Mouse (Mus musculus): Measurements from ENCODE around the gene Kctd15.

The Kctd15 gene

GRCm38 (mm10) chr7:34662227-34662626 is 5.7 kb upstream of the Kctd15 start:
- DNase-seq, result no peak

- peak; percentile 52 for DNase-seq
Observed at GRCm38 (mm10) chr7:34659386-34660085, 3.0 kb upstream of the Kctd15 start.

DNA sequence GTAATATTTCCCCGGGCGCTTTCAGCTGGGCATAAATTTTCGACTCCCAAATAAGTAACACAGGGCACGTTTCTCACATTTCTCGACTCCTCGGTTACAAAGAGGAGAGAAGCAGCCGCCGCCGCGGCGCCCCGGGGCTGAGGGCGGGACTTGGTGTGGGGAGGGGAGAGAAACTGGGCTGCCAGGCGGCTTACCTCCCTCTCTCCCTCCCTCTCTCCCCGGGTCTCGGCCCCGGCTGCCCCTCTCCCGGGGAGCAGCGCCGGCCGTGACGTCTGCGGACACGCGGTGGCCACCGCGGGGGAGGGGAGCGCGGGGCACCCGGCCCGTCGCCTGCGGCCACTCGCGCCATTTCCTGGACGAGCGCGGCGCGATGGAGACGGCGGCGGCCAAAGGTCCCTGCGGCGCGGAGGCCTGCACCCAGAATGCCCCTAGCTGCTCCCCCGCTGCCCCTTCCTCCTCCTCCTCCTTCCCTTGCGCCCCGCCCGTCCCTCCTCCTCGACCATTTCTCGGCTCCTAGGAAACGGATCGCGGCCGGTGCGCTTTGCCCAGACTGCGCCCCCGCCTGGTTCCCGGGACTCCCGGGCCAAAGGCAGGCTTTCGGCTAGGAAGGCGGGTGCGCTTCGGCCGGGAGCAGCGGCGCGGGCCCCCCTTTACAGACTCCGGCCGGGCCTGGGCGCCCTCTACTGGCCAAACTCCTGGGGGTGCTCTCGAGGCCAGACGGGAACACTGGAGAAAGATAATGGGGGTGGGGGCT is 1.3 kb downstream of the Kctd15 start:
- DNase-seq, result peak; percentile 97

DNA sequence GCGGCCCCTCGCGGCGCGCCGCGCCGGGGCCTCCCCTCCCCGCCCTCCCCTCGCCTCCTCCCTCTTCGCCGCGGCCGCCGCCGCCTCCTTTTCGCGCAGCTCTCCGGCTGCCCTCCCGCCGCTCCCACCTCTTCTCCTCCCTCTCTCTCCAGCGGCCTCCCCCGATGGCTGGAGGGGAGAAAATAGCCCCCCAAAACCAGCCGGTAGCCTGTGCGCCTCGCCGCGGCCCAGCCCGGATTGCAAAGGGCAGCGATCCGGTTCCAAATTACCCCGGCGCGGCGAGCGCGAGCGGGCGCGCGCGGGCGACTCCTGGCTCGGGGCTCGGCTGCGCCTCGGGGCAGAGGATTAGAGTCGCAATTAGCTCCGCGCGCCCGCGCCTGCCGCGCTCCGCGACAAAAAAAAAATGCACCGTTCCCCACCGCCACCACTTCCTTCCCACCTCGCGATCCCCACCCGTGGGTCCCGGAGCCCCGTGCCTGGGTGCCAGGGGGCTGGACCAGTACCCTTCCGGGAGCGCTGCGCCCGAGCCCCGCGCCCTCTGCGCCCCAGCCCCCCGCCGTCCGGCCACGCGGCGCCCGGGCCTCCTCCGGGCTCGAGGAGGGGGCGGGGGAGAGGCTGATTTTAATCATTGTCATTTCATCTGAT is 2.0 kb downstream of the Kctd15 start:
- DNase-seq, result peak; percentile 79

GRCm38 (mm10) chr7:34653731-34654440 is 2.6 kb downstream of the Kctd15 start:
- DNase-seq, result peak; percentile 74

- DNase-seq, result peak; percentile 71
Observed at GRCm38 (mm10) chr7:34652751-34653502, 3.6 kb downstream of the Kctd15 start.

GRCm38 (mm10) chr7:34651381-34651780 is 5.2 kb downstream of the Kctd15 start:
- DNase-seq, result no peak

- peak; percentile 86 for DNase-seq
Observed at GRCm38 (mm10) chr7:34647052-34647451, 9.5 kb downstream of the Kctd15 start.

GRCm38 (mm10) chr7:34646144-34646795 is 10.3 kb downstream of the Kctd15 start:
- no peak for DNase-seq

DNA sequence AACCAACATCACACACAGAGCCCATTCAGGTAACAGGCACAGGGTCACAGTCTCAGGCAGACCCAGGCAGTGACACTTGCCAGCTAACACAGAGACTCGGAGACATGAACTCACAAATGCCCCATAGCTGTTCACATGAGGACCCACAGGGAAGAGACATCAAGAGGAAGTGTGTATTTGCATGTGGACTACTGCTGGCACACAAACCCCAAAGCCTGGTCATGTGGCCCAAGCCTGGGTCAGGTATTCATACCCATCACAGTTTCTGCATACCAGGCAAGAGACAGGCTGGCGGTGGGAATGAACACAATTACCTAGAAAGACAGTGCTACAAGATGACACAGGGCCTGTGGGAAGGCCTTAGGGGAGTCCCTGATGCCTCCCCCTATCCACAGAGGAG is 10.9 kb downstream of the Kctd15 start:
- DNase-seq, result no peak

DNA sequence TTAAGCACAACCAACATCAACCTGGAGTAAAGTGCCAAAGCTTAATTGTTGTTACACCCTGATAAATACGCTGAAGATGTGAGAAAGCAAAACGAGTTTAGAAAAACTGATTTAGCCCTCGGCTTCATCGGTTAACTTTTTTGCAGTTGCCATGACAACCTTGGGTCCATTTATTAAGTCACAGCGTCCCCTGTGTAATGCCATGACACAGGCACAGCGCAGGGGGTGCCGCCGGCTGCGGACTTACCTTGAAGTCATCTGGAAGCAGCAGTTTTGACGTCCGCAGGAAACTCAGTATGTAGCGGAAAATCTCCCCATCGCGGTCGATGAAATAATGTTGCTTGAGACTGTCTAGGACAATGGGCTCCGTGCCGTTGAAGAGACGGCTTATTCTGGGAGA is 11.9 kb downstream of the Kctd15 start:
- no peak for DNase-seq

DNA sequence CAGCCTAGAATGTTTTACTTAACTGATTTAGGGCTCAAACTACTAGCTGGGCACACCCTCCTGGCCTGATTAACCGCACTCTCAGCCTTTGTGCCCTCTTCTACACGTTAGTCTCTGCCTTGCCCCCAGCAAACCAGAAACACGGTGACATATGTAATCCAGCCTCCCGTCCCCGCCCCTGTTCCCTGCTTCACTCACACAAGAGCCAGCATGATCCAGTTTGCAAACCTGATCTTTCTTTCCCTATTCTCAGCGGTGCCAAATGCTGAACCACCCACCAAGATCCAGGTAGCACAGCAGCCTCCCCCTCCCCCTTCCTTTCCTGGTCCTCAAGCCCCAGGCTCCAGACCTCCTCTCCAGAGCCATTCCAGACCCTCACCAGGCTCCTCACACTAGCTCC is 13.2 kb downstream of the Kctd15 start:
- no peak for DNase-seq

- DNase-seq, result no peak
Observed at GRCm38 (mm10) chr7:34641968-34642367, 14.6 kb downstream of the Kctd15 start.

DNA sequence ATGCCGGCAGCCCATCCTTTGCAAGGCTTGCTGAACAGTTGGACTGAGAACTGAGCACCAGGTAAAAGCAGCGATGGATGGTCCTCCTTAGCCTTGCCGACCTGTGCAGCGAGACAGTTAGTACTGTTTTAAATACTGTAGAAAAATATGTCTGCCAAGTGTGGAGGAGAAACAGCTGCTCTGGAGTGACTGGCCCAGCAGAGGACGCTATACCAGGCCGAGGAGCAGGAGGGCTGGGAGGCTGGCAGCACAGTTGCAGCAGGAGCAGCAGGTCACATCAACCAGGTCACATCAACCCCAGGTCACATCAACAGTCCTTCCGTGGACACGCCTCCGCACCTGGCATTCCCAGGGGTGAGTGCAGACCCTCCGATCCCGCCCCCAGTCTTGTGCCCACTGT is 16.7 kb downstream of the Kctd15 start:
- no peak for DNase-seq

DNA sequence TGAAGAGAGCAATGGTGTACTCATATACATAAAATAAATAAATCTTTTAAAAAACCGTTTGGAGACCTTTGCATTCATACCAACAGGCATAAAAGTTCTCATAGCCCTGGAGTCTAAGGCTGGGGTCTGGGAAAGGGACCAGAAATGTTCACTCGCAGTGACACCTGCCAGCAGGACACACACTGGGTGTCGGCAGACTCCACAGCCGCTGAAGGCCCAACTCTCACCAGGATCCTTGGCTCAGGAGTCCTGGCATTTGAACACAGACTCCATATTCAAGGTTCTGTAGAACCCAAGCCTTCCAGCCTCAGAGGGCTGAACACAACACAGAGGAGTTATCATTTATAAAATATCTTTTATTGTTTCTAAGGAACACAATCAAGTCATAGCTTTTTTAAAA is 19.9 kb downstream of the Kctd15 start:
- DNase-seq, result no peak

DNA sequence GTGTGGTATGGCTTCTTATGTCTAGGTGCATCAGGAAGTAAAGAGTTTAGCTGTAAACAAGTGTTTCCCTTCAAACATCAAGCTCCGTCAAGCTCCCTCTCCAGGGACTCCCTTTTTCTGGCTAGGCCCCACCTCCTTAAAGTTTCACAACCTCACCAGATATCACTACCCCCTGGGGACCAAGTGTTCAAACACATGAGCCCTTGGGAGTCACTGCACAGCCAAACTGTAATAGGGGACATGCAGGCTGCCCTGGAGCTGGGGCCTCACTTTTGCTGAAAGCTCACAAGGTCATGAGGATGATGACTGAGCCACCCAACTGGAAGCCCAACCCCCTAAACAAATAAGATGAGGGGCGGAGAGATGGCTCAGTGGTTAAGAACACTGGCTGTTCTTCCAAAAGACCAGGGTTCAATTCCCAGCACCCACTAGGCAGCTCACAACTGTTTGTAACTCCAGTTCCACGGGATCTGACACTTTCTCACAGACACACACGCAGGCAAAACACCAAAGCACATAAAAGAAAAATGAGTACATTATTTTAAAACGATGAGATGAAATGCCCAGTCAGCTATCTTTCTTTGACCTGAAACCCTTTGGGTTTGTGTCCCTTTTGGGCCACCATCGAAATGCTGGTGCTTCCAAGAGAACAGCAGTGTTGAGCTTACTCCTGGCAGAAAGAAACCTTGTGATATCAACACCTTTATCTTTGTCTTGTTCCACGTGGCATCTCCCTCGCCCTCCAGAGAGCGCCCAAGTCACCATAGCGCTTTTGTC is 23.4 kb downstream of the Kctd15 start:
- no peak for DNase-seq

DNA sequence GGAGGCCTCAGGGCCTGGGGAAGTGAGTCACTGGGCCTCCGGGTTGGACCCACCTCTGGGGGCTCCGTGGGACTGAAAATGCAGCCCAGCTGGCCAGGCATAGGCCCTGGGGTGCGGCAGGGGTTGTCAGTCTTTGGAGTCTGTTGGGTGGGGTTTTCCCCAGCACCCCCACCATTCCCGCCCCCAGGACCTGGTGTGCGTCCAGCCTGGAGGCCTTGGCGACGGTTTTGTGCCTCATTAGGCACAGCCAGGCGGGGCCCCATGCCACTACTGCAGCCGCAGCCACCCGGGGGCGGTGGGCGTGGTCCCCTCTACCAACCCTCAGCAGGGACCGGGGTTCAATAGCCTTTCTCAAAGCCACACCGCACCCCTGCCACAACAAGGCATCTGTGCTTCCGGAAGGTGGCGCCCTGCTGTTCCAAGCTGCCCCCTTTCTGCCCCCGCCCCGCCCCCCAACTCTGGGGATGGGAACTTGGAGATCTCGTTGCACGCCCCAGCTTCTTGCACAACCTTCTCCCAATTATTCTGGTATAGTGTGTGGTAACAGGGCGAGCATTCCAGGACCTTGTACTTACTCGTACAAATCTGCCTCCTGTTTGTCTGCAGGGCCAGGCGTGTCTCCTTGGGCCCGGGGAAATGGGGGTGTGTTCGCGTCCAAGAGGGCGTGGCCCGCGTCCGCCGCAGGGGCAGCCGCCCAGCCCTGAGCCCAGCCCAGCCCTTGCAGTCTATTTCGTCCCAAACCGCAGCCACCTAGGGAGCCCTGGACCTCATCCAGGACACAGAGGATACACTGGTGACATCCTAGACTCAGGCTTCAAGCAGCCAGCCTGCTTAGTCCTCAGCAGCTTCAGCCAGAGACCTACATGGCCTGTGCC is 26.1 kb downstream of the Kctd15 start:
- peak; percentile 83 for DNase-seq

DNA sequence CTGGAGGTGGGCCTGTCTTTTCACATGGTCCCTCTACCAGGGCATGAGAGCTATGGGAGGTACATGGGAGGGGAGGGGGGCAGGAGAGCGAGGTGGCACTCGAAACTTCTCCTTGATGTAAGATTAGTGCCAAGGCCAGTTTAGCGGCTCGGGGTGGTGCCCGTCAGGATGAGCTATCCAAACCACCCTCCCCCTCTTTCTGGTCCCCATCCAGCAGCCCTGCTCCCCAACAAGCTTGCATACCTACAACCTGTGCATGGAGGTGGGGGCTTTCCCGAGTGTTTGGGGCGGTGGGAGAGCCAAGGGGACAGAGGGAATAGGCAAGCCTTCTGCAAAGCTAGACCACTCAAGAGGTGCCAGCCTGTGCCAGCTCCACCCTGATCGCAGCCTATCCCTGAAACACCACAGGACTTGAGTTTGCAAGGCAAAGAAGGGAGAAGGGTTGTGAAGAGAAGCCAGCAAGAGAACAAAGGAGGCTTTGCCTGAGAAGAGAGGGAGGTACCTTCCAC is 26.8 kb downstream of the Kctd15 start:
- DNase-seq, result no peak

DNA sequence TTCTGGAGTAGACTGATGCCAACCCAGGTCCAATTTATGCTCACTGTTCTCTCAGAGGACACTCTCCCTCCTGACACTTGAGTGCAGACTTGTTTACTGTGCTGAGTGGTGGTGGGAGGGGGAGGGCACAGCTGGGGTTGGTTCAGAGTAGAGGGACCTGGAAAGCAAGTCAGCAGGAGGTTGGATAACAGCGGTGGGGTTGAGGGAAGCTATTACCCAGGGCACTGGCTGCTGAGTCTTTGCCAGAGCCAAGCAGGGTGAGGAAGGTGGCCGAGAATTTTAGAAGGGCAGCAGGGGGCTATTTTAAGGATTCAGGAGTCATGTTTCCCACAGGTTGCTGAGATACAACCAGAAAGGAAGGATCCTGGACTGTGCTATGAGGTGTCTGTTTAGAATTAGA is 36.1 kb downstream of the Kctd15 start:
- DNase-seq, result no peak

Data from kidney, postnatal 10 days (tissue).